Mouse (Mus musculus) frontal cortex, postnatal 14 days (tissue): ENCODE measurements at regions not wholly inside any gene's neighbourhood (a gene's known extent, or its start where the extent isn't known, plus 50 kb on each side); places are given as distances from the start of the nearest gene placed in this dataset.
"Not testable (repeated sequence)": the region's sequence is repeated elsewhere in the genome, so short reads cannot be mapped to it uniquely, and the experiment has no call there.

Experiments
- DNase-seq, 2 experiments: peaks; one replicate each; pipeline ENCODE4 v3.0.0; 2022; ENCODE audit warnings: low spot score in 2 of 2

GRCm38 (mm10) chr10:123800067-123800691 lies 536.4 kb downstream of the Fam19a2 start:
- DNase-seq = peak; percentile 5 to 11

- no peak for DNase-seq
Observed at GRCm38 (mm10) chr10:123800692-123801528, 537.1 kb downstream of the Fam19a2 start.

DNA sequence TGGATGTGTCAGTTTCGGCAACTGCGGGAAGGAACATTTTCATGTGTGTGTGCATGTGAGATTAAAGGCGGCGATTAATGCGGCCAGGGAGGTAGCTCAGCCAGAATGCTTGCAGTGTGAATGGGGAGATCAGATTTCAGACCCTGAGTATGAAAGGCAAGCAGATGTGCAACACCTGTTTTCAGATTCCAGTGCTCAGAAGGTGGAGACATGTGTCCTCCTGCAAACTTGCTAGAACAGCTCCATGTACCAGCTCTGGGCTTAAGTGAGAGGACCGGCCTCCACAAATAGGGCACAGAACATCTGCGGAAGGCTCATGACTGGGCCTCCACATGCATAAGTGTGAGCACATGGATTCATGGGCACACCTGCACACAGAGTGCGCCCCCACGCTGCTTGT lies 547.1 kb downstream of the Fam19a2 start:
- no peak for DNase-seq

DNA sequence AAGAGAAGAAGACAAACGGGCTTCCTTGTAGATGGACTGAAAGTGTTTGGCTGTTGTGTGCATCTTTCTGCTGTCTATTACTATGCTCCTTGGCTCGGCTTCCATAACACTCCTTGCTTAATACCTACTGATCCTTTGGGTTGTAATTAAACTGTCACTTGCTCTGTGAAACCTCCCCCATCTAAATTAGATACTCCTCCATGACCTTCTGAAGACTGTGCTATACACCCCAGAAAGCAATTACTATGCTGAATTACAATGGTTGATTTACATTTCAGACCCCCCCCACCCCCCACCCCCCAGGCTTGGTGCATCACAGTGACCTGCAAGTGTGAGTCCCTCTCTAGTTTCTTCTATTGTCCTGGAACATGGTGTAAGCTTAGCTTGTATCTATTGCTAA lies 549.3 kb downstream of the Fam19a2 start:
- DNase-seq = no peak

GRCm38 (mm10) chr10:123840061-123840751 lies 576.4 kb downstream of the Fam19a2 start:
- DNase-seq = peak; percentile 46 to 51

GRCm38 (mm10) chr10:123842141-123842540 lies 578.3 kb downstream of the Fam19a2 start:
- DNase-seq = no peak

GRCm38 (mm10) chr10:123843604-123844003 lies 579.8 kb downstream of the Fam19a2 start:
- no peak for DNase-seq

GRCm38 (mm10) chr10:123846631-123847030 lies 582.8 kb downstream of the Fam19a2 start:
- DNase-seq = no peak

DNA sequence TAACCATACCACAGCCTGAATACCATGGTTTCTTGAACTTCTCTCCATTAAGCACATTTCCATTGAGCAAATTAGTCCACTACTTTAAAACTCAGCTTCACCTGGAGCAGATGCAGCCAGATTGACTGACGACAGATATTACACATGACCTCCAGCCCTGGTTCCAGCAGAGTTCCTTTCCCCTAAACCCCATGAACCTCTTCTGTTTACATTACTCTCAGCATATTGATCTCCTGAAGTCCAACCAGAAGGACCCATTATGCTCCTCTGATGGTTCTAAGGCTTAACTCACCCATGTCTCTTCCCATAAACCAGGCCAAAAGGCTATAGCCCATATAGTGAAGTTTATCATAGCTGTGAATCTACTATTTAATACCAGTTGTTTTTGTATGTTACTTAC lies 584.8 kb downstream of the Fam19a2 start:
- DNase-seq = no peak

- no peak for DNase-seq
Observed at GRCm38 (mm10) chr10:123875459-123875858, 611.7 kb downstream of the Fam19a2 start.

DNA sequence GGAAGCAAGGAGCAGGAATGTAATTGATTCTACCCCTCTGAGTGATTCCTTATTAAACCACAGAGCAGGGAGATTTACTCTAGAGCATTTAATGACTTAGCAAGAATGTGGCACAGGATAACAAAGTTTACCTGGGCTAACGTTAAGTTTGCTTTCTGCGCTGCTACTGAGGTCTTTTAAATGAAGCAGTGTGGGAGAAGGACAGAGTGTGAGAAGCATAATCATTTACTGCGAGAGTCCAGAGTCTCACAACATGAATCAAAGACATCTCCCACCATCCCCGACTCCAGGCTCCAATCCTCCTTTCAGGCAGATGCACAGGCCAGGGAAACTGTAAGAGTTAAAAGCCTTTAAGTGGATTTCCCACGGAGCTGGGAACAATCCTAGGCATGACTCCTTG lies 612.1 kb downstream of the Fam19a2 start:
- no peak for DNase-seq

DNA sequence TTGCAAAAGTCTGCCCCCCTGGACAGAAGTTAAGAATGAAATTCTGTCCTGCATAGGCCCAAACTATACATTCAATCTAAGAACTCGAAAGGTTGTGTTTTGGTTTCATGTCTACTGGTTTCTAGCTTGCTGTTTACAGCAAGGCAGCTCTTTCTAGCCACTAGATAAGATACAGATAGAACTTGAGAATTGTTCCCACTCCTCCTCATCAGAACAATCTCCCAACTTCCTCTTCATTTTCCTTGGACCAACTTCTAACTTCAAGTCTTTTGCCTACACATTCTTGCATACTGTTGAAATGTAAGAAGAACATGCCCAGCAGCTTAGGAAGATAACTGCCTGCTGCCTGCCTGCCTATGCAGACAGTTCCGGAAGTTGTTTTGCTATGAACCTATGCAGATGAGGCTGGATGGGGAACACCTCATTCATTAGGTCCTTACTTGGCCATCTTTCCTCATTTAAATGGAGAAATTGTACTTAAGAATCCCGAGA lies 624.9 kb downstream of the Fam19a2 start:
- no peak for DNase-seq

- DNase-seq = no peak
Observed at GRCm38 (mm10) chr10:123919054-123919453, 655.3 kb downstream of the Fam19a2 start.

GRCm38 (mm10) chr10:123929955-123930354 lies 666.2 kb downstream of the Fam19a2 start:
- DNase-seq = no peak

DNA sequence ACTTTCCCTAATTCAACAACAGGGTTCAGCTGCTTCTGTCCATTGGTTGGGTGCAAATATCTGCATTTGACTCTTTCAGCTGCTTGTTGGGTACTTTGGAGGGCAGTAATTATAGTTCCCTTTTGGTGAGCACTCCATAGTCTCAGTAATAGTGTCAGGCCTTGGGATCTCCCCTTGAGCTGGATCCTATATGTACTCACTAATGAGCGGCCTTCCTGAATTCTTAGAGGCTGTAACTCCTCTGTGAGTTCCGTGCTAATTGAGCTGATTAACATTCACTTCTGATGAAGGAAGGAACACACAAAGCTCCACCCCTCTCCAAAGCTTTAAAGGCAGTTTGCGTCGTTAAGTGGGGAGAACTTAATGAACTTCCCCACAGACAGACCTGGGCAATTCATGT lies 674.9 kb downstream of the Fam19a2 start:
- DNase-seq = not testable (repeated sequence)
